Mouse (Mus musculus) thymus, adult 2 months (tissue): ENCODE measurements at regions not wholly inside any gene's neighbourhood (a gene's known extent, or its start where the extent isn't known, plus 50 kb on each side); places are given as distances from the start of the nearest gene placed in this dataset.

Source experiments
- CTCF ChIP-seq: fragments of 200-500 bp; IDR thresholded peaks from 2 replicates; pipeline ENCODE4 v1.5.1; 2012; ENCODE audit warnings: mild to moderate bottlenecking, control low read depth, low read length, moderate library complexity, borderline replicate concordance; ENCODE audit not compliant: control insufficient read depth, poor library complexity, insufficient read depth; ENCODE audit errors: extremely low read depth
- POLR2A ChIP-seq: fragments of 200-500 bp; IDR thresholded peaks from 2 replicates; pipeline ENCODE4 v1.6.1; 2012; ENCODE audit warnings: mild to moderate bottlenecking, low read length, control low read depth, moderate library complexity; ENCODE audit not compliant: control insufficient read depth, poor library complexity, insufficient read depth; ENCODE audit errors: extremely low read depth

DNA sequence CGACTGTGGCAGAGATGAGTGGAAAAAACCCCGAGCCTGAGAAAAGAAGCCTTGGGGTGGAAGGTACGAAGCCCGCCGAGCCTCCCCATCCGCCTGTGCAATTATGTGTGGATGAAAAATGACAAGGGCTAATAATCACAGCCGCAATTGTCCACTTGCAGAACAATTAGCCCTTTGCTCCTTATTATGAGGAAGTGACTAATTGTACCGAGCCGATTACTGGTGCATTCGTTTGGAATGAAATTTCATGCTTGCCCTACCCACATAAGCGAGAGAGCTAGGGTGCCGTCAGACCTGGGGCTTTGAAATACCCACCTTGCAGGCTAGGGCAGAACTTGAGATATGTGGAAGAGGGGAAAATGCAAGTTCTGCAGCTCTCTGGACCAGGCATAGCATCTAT is 245.9 kb downstream of the Rngtt start:
- TF ChIP-seq CTCF (no peak), POLR2A (no peak)
